Mouse (Mus musculus): ENCODE data around the gene Mettl7a1. TPM values are rescaled to one million over a fixed set of nuclear protein-coding genes. Genes with fewer than 3 reads are reported as not detected.
"Not testable (repeated sequence)": the region's sequence is repeated elsewhere in the genome, so short reads cannot be mapped to it uniquely, and the experiment has no call there.

The Mettl7a1 gene
- polyA plus RNA-seq, 1 experiment from 2014 or later = 6.0 TPM

DNA sequence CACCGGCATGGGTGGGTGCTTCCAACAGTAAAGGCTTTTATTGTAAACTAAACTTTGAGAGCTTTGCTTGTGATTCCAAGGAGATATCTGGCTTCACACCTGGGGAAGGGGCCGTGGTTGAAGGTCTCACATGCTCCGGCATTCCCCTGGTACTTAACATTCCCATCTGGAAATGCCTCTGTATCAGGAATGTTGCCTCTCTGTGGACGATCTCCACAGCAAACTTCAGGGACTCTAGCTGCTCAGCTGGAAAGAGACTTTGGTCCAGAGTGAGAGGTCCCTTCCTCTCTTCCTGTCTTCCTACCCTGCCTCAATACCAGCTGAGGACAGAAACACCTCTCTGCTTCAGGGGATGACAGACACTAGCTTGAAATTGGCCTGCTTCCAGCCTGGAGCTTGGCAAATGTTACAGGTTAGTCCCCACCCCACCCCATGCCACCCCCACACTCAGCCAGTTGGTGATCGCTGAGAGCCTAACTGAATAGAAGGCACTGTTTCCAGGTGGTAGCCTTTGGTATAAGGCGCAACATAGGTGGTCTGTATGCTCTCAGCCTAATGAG is 47.6 kb downstream of the Mettl7a1 start:
- 38% methylated on average over 6 of the region's 6 CpGs for whole genome bisulfite sequencing
- no peak for ATAC-seq (replicated peaks; ENCODE audit: extremely low read depth, insufficient read depth, low FRiP score)
- Histone ChIP-seq H3K9me3 (replicated peaks; ENCODE audit: control insufficient read depth, low read length) (no peaks in the 10 kb centered on the region), H3K27ac (ENCODE audit: low read length) (no peak overlapping the region), H3K4me3 (ENCODE audit: low read length) (no peak overlapping the region), H3K4me2 (ENCODE audit: low read depth, low read length) (peak overlapping the region; percentile 12; the same call in 1 of the 2 replicates), H3K9ac (ENCODE audit: low read length) (no peak overlapping the region; the same call in 1 of the 2 replicates), H3K4me1 (ENCODE audit: control insufficient read depth, insufficient read depth, low read length) (peaks cover 13% of the 10 kb centered on the region), H3K36me3 (ENCODE audit: control insufficient read depth, insufficient read depth) (no peaks in the 10 kb centered on the region), H3K27me3 (ENCODE audit: control insufficient read depth, insufficient read depth, low read length) (no peaks in the 10 kb centered on the region)

GRCm38 (mm10) chr15:100352711-100353250 is 48.8 kb downstream of the Mettl7a1 start, which contains the start of the genes Methig1 and Mettl7a2:
Methig1 (plus strand) TSS chr15:100353149.
Mettl7a2 (plus strand) TSS chr15:100353200.
- no peaks in the 10 kb centered on the region for H3K27me3 ChIP-seq (ENCODE audit: control insufficient read depth, insufficient read depth, low read length)
- H3K4me2 ChIP-seq (ENCODE audit: low read depth, low read length) = no peak within 1 kb of the TSS
- peaks cover 13% of the 10 kb centered on the region for H3K4me1 ChIP-seq (ENCODE audit: control insufficient read depth, insufficient read depth, low read length)
- H3K9me3 ChIP-seq (replicated peaks; ENCODE audit: control insufficient read depth, low read length) = no peaks in the 10 kb centered on the region
- H3K36me3 ChIP-seq (ENCODE audit: control insufficient read depth, insufficient read depth) = no peaks in the 10 kb centered on the region
- no peak for ATAC-seq (replicated peaks; ENCODE audit: extremely low read depth, insufficient read depth, low FRiP score)
- no peak within 1 kb of the TSS for H3K27ac ChIP-seq (ENCODE audit: low read length)
- H3K4me3 ChIP-seq (ENCODE audit: low read length) = no peak within 1 kb of the TSS
- H3K9ac ChIP-seq (ENCODE audit: low read length) = no peak within 1 kb of the TSS
- 86% methylated on average over 10 of the region's 10 CpGs for WGBS

GRCm38 (mm10) chr15:100353399-100353798 is 49.5 kb downstream of the Mettl7a1 start:
- H3K4me3 ChIP-seq (ENCODE audit: low read length); H3K27ac ChIP-seq (ENCODE audit: low read length); H3K4me2 ChIP-seq (ENCODE audit: low read depth, low read length); H3K9me3 ChIP-seq (replicated peaks; ENCODE audit: control insufficient read depth, low read length); H3K36me3 ChIP-seq (ENCODE audit: control insufficient read depth, insufficient read depth); H3K9ac ChIP-seq (ENCODE audit: low read length); H3K27me3 ChIP-seq (ENCODE audit: control insufficient read depth, insufficient read depth, low read length); ATAC-seq (replicated peaks; ENCODE audit: extremely low read depth, insufficient read depth, low FRiP score): not testable (repeated sequence)
- H3K4me1 ChIP-seq (ENCODE audit: control insufficient read depth, insufficient read depth, low read length) = peaks cover 13% of the 10 kb centered on the region
- 86% methylated on average over 12 of the region's 22 CpGs for WGBS

DNA sequence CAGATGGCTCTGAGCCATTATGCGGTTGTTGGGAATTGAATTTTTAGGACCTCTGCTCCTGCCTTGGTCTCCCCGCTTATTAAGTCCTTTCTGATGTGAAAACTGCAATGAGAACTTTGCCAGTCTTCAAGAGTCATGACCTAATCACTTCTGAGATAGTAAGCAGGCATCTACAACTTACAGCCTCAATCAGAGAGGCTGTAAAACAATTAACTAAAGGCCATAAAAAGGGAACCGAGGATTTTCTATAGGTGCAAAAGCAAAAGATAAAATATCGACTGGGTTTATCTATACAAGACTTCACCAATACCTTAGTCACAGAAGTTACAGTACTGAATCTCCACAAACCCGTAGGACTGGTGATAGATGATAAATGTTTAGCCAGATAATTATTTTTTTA is 51.9 kb downstream of the Mettl7a1 start:
- Histone ChIP-seq H3K27me3 (ENCODE audit: control insufficient read depth, insufficient read depth, low read length) (no peaks in the 10 kb centered on the region), H3K4me1 (ENCODE audit: control insufficient read depth, insufficient read depth, low read length) (peaks cover 9% of the 10 kb centered on the region), H3K9me3 (replicated peaks; ENCODE audit: control insufficient read depth, low read length) (no peaks in the 10 kb centered on the region), H3K4me3 (ENCODE audit: low read length) (no peak overlapping the region), H3K9ac (ENCODE audit: low read length) (no peak overlapping the region), H3K36me3 (ENCODE audit: control insufficient read depth, insufficient read depth) (no peaks in the 10 kb centered on the region), H3K4me2 (ENCODE audit: low read depth, low read length) (no peak overlapping the region), H3K27ac (ENCODE audit: low read length) (no peak overlapping the region)
- no peak for ATAC-seq (replicated peaks; ENCODE audit: extremely low read depth, insufficient read depth, low FRiP score)
- WGBS = 80% methylated on average over 5 of the region's 5 CpGs

DNA sequence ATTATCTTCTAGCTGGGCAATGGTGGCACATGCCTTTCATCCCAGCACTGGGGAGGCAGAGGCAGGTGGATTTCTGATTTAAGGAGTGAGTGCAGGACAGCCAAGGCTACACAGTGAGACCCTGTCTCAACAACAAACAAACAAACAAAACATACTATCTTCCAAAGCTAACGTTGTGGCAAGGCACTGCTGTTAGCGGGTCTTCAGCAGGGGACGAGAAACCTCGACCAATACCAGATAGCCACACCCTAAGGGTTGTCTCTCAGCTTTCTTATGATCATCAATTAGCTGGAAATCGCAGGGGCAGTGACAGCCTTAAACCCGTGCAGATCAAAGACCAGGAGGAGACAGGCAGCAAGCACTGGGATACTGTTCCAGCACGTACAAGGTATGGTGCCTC is 60.3 kb downstream of the Mettl7a1 start, which contains the start of gene Higd1c:
Gene Higd1c (plus strand): TSS at position 301 of the 400 bp plus-strand sequence.
- Histone ChIP-seq H3K27ac (ENCODE audit: low read length) (no peak within 1 kb of the TSS), H3K9ac (ENCODE audit: low read length) (no peak within 1 kb of the TSS), H3K27me3 (ENCODE audit: control insufficient read depth, insufficient read depth, low read length) (no peaks in the 10 kb centered on the region), H3K9me3 (replicated peaks; ENCODE audit: control insufficient read depth, low read length) (peaks cover 7% of the 10 kb centered on the region; the same call in 1 of the 2 replicates), H3K4me1 (ENCODE audit: control insufficient read depth, insufficient read depth, low read length) (no peaks in the 10 kb centered on the region), H3K4me2 (ENCODE audit: low read depth, low read length) (no peak within 1 kb of the TSS), H3K36me3 (ENCODE audit: control insufficient read depth, insufficient read depth) (no peaks in the 10 kb centered on the region), H3K4me3 (ENCODE audit: low read length) (no peak within 1 kb of the TSS)
- 64% methylated on average over 7 of the region's 7 CpGs for WGBS
- ATAC-seq (replicated peaks; ENCODE audit: extremely low read depth, insufficient read depth, low FRiP score) = no peak

GRCm38 (mm10) chr15:100365967-100366366 is 62.0 kb downstream of the Mettl7a1 start:
- H3K9ac ChIP-seq (ENCODE audit: low read length); H3K4me1 ChIP-seq (ENCODE audit: control insufficient read depth, insufficient read depth, low read length); ATAC-seq (replicated peaks; ENCODE audit: extremely low read depth, insufficient read depth, low FRiP score); H3K4me2 ChIP-seq (ENCODE audit: low read depth, low read length); H3K36me3 ChIP-seq (ENCODE audit: control insufficient read depth, insufficient read depth); H3K9me3 ChIP-seq (replicated peaks; ENCODE audit: control insufficient read depth, low read length); H3K4me3 ChIP-seq (ENCODE audit: low read length); H3K27ac ChIP-seq (ENCODE audit: low read length); H3K27me3 ChIP-seq (ENCODE audit: control insufficient read depth, insufficient read depth, low read length): not testable (repeated sequence)
- 84% methylated on average over 9 of the region's 9 CpGs for WGBS

DNA sequence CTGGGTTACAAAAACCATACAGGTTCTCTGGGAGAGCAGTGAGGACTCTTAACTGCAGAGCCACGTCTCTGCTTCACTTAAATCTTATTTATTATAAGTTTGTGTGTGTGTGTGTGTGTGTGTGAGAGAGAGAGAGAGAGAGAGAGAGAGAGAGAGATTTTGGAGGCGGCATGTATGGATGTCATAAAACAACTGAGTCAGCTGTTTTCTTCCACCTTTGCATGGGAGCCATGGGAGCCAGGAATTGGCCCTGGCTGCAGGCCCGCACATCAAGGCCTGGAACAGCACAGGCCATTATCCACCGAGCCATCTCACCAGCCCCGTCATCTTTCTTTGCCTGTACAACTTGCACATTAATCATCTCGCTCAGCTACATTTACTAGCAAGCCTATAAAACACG is 63.2 kb downstream of the Mettl7a1 start:
- 77% methylated on average over 7 of the region's 7 CpGs for WGBS
- no peaks in the 10 kb centered on the region for H3K27me3 ChIP-seq (ENCODE audit: control insufficient read depth, insufficient read depth, low read length)

DNA sequence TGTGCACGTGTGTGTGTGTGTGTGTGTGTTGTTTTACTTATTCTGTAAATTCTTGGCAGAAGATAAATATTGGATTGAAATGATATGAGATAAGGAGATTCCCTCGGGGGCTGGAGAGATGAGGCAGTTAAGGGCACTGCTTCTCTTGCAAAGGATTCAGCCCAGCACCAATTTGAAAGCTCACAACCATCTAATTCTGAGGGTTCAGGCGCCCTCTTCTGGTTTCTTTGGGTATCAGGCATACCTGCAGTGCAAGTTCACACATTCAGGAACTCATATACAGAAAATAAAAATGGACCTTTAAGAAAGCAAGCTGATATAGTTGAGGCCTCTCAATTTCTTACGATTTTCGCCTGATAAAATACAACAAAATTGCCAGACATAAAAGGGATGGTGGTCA is 71.1 kb downstream of the Mettl7a1 start:
- no peaks in the 10 kb centered on the region for H3K36me3 ChIP-seq (ENCODE audit: control insufficient read depth, insufficient read depth)
- H3K27ac ChIP-seq (ENCODE audit: low read length) = no peak overlapping the region
- H3K9me3 ChIP-seq (replicated peaks; ENCODE audit: control insufficient read depth, low read length) = peaks cover 4% of the 10 kb centered on the region; the same call in 1 of the 2 replicates
- WGBS = 22% methylated on average over 5 of the region's 5 CpGs
- H3K9ac ChIP-seq (ENCODE audit: low read length) = no peak overlapping the region
- no peak for ATAC-seq (replicated peaks; ENCODE audit: extremely low read depth, insufficient read depth, low FRiP score)
- no peaks in the 10 kb centered on the region for H3K27me3 ChIP-seq (ENCODE audit: control insufficient read depth, insufficient read depth, low read length)
- H3K4me2 ChIP-seq (ENCODE audit: low read depth, low read length) = no peak overlapping the region
- H3K4me1 ChIP-seq (ENCODE audit: control insufficient read depth, insufficient read depth, low read length) = no peaks in the 10 kb centered on the region
- no peak overlapping the region for H3K4me3 ChIP-seq (ENCODE audit: low read length)

More for the DNA sequence above, 63.2 kb downstream of the Mettl7a1 start:
- Histone ChIP-seq H3K4me1 (ENCODE audit: control insufficient read depth, insufficient read depth, low read length) (no peaks in the 10 kb centered on the region), H3K4me3 (ENCODE audit: low read length) (no peak overlapping the region), H3K27ac (ENCODE audit: low read length) (no peak overlapping the region), H3K4me2 (ENCODE audit: low read depth, low read length) (no peak overlapping the region), H3K9ac (ENCODE audit: low read length) (no peak overlapping the region), H3K36me3 (ENCODE audit: control insufficient read depth, insufficient read depth) (no peaks in the 10 kb centered on the region), H3K9me3 (replicated peaks; ENCODE audit: control insufficient read depth, low read length) (peaks cover 7% of the 10 kb centered on the region; the same call in 1 of the 2 replicates)
- ATAC-seq (replicated peaks; ENCODE audit: extremely low read depth, insufficient read depth, low FRiP score) = no peak

DNA sequence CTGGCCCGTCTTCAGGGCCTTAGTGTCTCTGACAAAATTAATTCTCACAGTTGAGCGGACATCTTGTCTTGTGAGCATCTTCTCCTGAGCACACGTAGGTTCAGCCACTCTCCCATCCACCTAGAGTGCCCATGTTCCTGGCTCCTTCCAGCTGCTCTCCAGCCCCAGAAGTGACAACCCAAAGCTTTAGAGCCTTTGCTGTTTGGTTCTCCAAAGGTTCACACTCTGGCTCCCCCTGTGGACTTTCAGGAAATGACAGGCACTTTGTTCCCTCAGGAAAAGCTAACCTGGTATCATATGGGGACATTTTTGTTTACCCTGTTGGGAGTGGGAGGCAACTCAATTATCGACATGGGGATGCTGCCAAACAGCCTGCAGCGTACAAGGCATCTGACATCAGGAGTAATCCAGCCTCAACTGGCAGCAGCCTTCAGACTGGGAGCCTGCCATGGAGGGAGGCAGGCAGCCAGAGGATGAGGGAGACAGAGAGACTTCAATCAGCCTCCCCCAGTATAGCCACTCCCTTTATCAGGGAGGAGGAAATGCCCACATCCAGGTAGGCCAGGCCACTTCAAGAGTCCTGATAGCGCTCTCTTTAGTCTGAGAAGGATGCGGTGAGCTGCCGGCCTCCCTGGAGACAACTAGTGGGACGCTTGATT is 74.0 kb downstream of the Mettl7a1 start:
- H3K4me2 ChIP-seq (ENCODE audit: low read depth, low read length); H3K4me1 ChIP-seq (ENCODE audit: control insufficient read depth, insufficient read depth, low read length); H3K4me3 ChIP-seq (ENCODE audit: low read length); H3K36me3 ChIP-seq (ENCODE audit: control insufficient read depth, insufficient read depth); H3K9ac ChIP-seq (ENCODE audit: low read length); H3K9me3 ChIP-seq (replicated peaks; ENCODE audit: control insufficient read depth, low read length); H3K27me3 ChIP-seq (ENCODE audit: control insufficient read depth, insufficient read depth, low read length); ATAC-seq (replicated peaks; ENCODE audit: extremely low read depth, insufficient read depth, low FRiP score); H3K27ac ChIP-seq (ENCODE audit: low read length): not testable (repeated sequence)
- 31% methylated on average over 3 of the region's 9 CpGs for WGBS

Data from heart, embryonic 16.5 days (tissue).